Mouse (Mus musculus) myocyte (in vitro differentiated cells): Measurements from ENCODE around the gene Nup93. TPM values are rescaled to one million over a fixed set of nuclear protein-coding genes. Genes with fewer than 3 reads are reported as not detected.
A peak's percentile ranks its signal among the peaks of the same experiment; 100 is the strongest.

Experiments
- H3K27me3 ChIP-seq: one replicate; pipeline ENCODE4 v1.6.1; 2011; ENCODE audit not compliant: control insufficient read depth, insufficient read depth, insufficient read length
- H3K36me3 ChIP-seq: one replicate; pipeline ENCODE4 v1.6.1; 2011; ENCODE audit not compliant: control insufficient read depth, insufficient read depth
- H3K4me2 ChIP-seq: one replicate; pipeline ENCODE4 v1.6.1; 2011; ENCODE audit warnings: low read depth, control low read depth
- H3K4me3 ChIP-seq: one replicate; pipeline ENCODE4 v1.5.1; 2011; ENCODE audit warnings: mild to moderate bottlenecking, control low read depth, moderate library complexity
- H3K79me2 ChIP-seq: one replicate; pipeline ENCODE4 v1.6.1; 2011; ENCODE audit not compliant: control insufficient read depth, insufficient read depth
- H3ac ChIP-seq: one replicate; pipeline ENCODE4 v1.6.1; 2011; ENCODE audit not compliant: control insufficient read depth, insufficient read length
- CEBPB ChIP-seq: IDR thresholded peaks from 2 replicates; pipeline ENCODE4 v1.6.1; 2011; ENCODE audit warnings: mild to moderate bottlenecking, moderate library complexity; ENCODE audit not compliant: poor library complexity, insufficient read depth, severe bottlenecking
- E2F4 ChIP-seq: IDR thresholded peaks from one replicate; pipeline ENCODE4 v1.6.1; 2011; ENCODE audit warnings: mild to moderate bottlenecking, control low read depth, moderate library complexity; ENCODE audit not compliant: insufficient read depth
- MAX ChIP-seq: IDR thresholded peaks from one replicate; pipeline ENCODE4 v1.6.1; 2011; ENCODE audit warnings: low read depth, mild to moderate bottlenecking, control low read depth
- MYOD1 ChIP-seq, 3 experiments: IDR thresholded peaks; one replicate each; pipeline ENCODE4 v1.6.1; 2011; ENCODE audit warnings: control low read depth in 2 of 3, low read depth in 2 of 3, mild to moderate bottlenecking in 2 of 3, moderate library complexity in 1 of 3; ENCODE audit not compliant: insufficient read length in 2 of 3, control insufficient read depth in 1 of 3
- MYOG ChIP-seq, 3 experiments: IDR thresholded peaks; one replicate each; pipeline ENCODE4 v1.6.1; 2011; ENCODE audit warnings: control low read depth in 2 of 3, low read depth in 2 of 3, mild to moderate bottlenecking in 2 of 3; ENCODE audit not compliant: insufficient read length in 2 of 3, control insufficient read depth in 1 of 3, insufficient read depth in 1 of 3
- POLR2A ChIP-seq: IDR thresholded peaks from one replicate; pipeline ENCODE4 v1.6.1; 2011; ENCODE audit warnings: low read depth, mild to moderate bottlenecking, control low read depth, moderate library complexity; ENCODE audit not compliant: insufficient read length
- POLR2AphosphoS2 ChIP-seq: IDR thresholded peaks from one replicate; pipeline ENCODE4 v1.6.1; 2011; ENCODE audit warnings: low read depth, control low read depth; ENCODE audit not compliant: insufficient read length
- REST ChIP-seq: IDR thresholded peaks from one replicate; pipeline ENCODE4 v1.6.1; 2011; ENCODE audit warnings: mild to moderate bottlenecking, control low read depth, moderate library complexity; ENCODE audit not compliant: insufficient read depth, insufficient read length
- SRF ChIP-seq: IDR thresholded peaks from one replicate; pipeline ENCODE4 v1.6.1; 2011; ENCODE audit warnings: low read depth; ENCODE audit not compliant: control insufficient read depth, insufficient read length
- TCF12 ChIP-seq: IDR thresholded peaks from one replicate; pipeline ENCODE4 v1.6.1; 2011; ENCODE audit warnings: mild to moderate bottlenecking, control low read depth; ENCODE audit not compliant: poor library complexity, insufficient read depth, severe bottlenecking
- TCF3 ChIP-seq: IDR thresholded peaks from one replicate; pipeline ENCODE4 v1.6.1; 2011; ENCODE audit warnings: low read depth, control low read depth; ENCODE audit not compliant: insufficient read length
- USF1 ChIP-seq: IDR thresholded peaks from one replicate; pipeline ENCODE4 v1.6.1; 2011; ENCODE audit warnings: low read depth, mild to moderate bottlenecking, control low read depth, moderate library complexity
- polyA plus RNA-seq: library from polyadenylated mRNA; unstranded; fragments of >200 nt; fragmentation: generic; extraction: Trizol; gene quantifications from one replicate; pipeline ENCODE4 v1.2.1, GENCODE M21; 2012; ENCODE audit warnings: missing spikeins

Gene Nup93
- polyA plus RNA-seq, 1 experiment, result 38.1 TPM

DNA sequence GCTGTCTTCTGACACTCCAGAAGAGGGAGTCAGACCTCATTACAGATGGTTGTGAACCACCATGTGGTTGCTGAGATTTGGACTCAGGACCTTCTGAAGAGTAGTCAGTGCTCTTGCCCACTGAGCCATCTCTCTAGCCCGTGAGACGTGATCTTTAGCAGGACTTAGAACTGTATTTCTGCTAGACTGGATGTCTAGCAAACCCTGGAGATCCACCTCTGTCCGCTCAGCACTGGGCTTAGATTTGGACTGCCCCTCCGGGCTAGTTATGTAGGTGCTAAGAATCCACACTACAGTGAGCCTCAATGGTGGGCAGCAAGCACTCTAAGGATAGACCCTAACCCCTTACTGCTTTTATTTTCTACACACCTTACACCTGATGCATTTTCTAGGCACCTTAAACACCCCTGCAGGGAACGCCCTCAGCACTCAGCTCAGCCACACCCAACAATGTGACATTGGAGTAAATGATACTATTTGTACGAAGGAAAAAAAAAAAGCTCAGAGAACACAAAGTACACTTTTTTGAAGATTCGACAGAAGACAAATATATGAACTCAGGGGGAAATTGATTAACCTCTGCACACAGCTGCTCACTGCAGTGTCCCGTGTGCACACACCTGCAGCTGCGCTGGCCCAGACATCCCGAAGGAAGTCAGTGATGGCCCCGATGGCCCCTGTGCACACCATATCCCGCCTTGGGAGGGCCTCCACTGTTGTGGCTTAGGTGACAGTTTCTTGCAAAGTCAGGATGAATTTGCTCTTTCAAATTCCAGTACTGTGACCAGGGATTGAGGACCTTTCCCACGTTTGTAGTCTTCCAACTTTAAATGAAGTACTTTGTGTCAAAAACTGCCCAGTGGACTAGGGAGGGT, 32.1 kb upstream of the Nup93 start:
- TF ChIP-seq REST (no peak), CEBPB (no peak), POLR2AphosphoS2 (no peak), SRF (no peak), MAX (no peak), POLR2A (no peak), E2F4 (no peak), TCF12 (no peak), MYOD1 (IDR thresholded peaks at IDR 0.05; ENCODE audit: control insufficient read depth in 1 of 3, insufficient read length in 2 of 3, low read depth in 2 of 3) (no peak), USF1 (no peak), MYOG (IDR thresholded peaks at IDR 0.05; ENCODE audit: control insufficient read depth in 1 of 3, insufficient read depth in 1 of 3, insufficient read length in 2 of 3, low read depth in 2 of 3) (no peak), TCF3 (no peak)
- Histone ChIP-seq H3K79me2 (peaks cover 14% of the 10 kb centered on the region), H3ac (no peak overlapping the region), H3K4me3 (peak overlapping the region; percentile 11), H3K27me3 (no peaks in the 10 kb centered on the region), H3K4me2 (peak overlapping the region; percentile 97), H3K36me3 (no peaks in the 10 kb centered on the region)

DNA sequence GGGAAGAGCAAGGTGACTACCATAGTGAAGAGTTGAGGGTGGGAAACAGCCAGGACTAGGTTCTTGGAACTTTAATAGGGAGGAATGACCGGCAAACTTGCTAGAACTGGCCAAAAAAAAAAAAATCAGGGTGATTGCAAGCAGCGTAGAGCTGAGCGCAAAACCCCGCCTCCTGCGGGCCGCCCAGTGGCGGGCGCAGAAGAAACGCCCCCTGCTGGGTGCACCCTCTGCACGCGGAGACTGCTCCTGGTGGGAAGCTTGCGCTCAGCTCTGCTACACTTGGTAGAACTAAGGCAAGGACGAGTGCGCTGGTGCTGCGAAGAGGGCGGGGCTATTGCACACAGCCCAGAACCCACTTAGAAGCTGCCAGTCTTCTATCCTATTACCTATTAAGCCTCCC, 31.2 kb upstream of the Nup93 start:
- TF ChIP-seq POLR2AphosphoS2 (no peak), MAX (no peak), CEBPB (no peak), E2F4 (peak; percentile 11), SRF (no peak)
- H3K4me2 ChIP-seq, result peak overlapping the region; percentile 97
- H3ac ChIP-seq, result no peak overlapping the region
- no peaks in the 10 kb centered on the region for H3K36me3 ChIP-seq
- H3K4me3 ChIP-seq, result peak overlapping the region; percentile 11
- H3K27me3 ChIP-seq, result no peaks in the 10 kb centered on the region
- H3K79me2 ChIP-seq, result peaks cover 14% of the 10 kb centered on the region

- Histone ChIP-seq H3K79me2 (peaks cover 11% of the 10 kb centered on the region), H3K27me3 (no peaks in the 10 kb centered on the region), H3ac (no peak overlapping the region), H3K36me3 (no peaks in the 10 kb centered on the region), H3K4me2 (no peak overlapping the region), H3K4me3 (no peak overlapping the region)
- no peak for TF ChIP-seq MYOD1 (IDR thresholded peaks at IDR 0.05; ENCODE audit: control insufficient read depth in 1 of 3, insufficient read length in 2 of 3, low read depth in 2 of 3)
- no peak for TF ChIP-seq POLR2AphosphoS2
- no peak for TF ChIP-seq POLR2A
- TF ChIP-seq MYOG (IDR thresholded peaks at IDR 0.05; ENCODE audit: control insufficient read depth in 1 of 3, insufficient read depth in 1 of 3, insufficient read length in 2 of 3, low read depth in 2 of 3), result no peak
- TF ChIP-seq REST, result no peak
- TF ChIP-seq TCF3, result no peak
- TF ChIP-seq USF1, result no peak
- no peak for TF ChIP-seq MAX
- no peak for TF ChIP-seq CEBPB
- TF ChIP-seq E2F4, result no peak
- no peak for TF ChIP-seq SRF
- no peak for TF ChIP-seq TCF12
Observed at GRCm38 (mm10) chr8:94184357-94184843, 30.0 kb upstream of the Nup93 start.

DNA sequence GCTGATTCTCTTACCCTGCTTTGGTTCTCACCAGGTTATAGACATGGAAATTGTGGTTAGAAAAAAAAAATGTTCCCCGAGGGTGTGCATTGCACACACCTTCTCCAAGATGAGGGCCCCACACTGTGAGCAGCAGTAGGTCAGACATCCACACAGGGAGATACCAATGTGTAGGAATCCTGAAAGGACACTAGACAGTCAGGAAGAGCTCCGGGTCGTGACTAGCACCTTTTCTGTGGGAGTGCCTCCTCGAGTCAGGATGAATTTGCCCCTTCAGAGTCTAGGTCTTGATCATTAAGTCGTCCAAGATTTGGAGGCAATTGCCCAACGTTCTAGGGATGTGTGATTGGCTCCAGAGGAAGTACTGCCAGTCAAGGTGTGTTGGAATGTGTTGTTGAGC, 28.6 kb upstream of the Nup93 start:
- TF ChIP-seq REST (no peak), MYOD1 (IDR thresholded peaks at IDR 0.05; ENCODE audit: control insufficient read depth in 1 of 3, insufficient read length in 2 of 3, low read depth in 2 of 3) (no peak), USF1 (no peak), TCF3 (no peak), SRF (no peak), TCF12 (no peak), POLR2AphosphoS2 (no peak), MAX (no peak), POLR2A (no peak), CEBPB (no peak), MYOG (IDR thresholded peaks at IDR 0.05; ENCODE audit: control insufficient read depth in 1 of 3, insufficient read depth in 1 of 3, insufficient read length in 2 of 3, low read depth in 2 of 3) (no peak), E2F4 (no peak)
- H3ac ChIP-seq, result no peak overlapping the region
- H3K4me2 ChIP-seq, result no peak overlapping the region
- no peaks in the 10 kb centered on the region for H3K79me2 ChIP-seq
- no peaks in the 10 kb centered on the region for H3K27me3 ChIP-seq
- H3K36me3 ChIP-seq, result no peaks in the 10 kb centered on the region
- no peak overlapping the region for H3K4me3 ChIP-seq
